Mouse (Mus musculus) G1E (cell line): ENCODE measurements around the gene Prpf4.

Experiments
- CTCF ChIP-seq: IDR thresholded peaks from 2 replicates; pipeline ENCODE4 v1.5.1; 2012; ENCODE audit warnings: low read depth, low read length, inconsistent platforms, mixed read lengths
- GATA1 ChIP-seq: IDR thresholded peaks from 2 replicates; pipeline ENCODE4 v1.6.1; 2012; ENCODE audit warnings: borderline replicate concordance, low read length, inconsistent platforms, mixed read lengths
- POLR2AphosphoS5 ChIP-seq: IDR thresholded peaks from 2 replicates; pipeline ENCODE4 v1.6.1; 2012; ENCODE audit warnings: low read depth, low read length, inconsistent platforms; ENCODE audit not compliant: insufficient replicate concordance
- TAL1 ChIP-seq: conservative IDR thresholded peaks from 2 replicates; pipeline ENCODE4 v1.6.1; 2012; ENCODE audit warnings: low read depth, low read length, inconsistent platforms, mixed read lengths

- TF ChIP-seq CTCF (no peak), GATA1 (no peak), TAL1 (no peak), POLR2AphosphoS5 (no peak)
These were observed 24.4 kb upstream of the Prpf4 start for GRCm38 (mm10) chr4:62384159-62384558.
